Mouse (Mus musculus): ENCODE measurements around the gene Orai3. TPM values are rescaled to one million over a fixed set of nuclear protein-coding genes. Genes with fewer than 3 reads are reported as not detected.

Gene Orai3
- polyA plus RNA-seq, 1 experiment from 2014 or later, result 9.6 TPM

- H3K4me1 ChIP-seq (replicated peaks; ENCODE audit: control insufficient read depth, insufficient read depth, low read length), result peaks cover 9% of the 10 kb centered on the region
- ATAC-seq, result no peak
- H3K4me3 ChIP-seq (replicated peaks; ENCODE audit: low read length), result no peak overlapping the region
- H3K36me3 ChIP-seq (ENCODE audit: control insufficient read depth, insufficient read depth), result peaks cover 18% of the 10 kb centered on the region
- no peak overlapping the region for H3K9ac ChIP-seq (replicated peaks; ENCODE audit: low read depth, low read length)
- no peak overlapping the region for H3K4me2 ChIP-seq (ENCODE audit: low read length)
- H3K27ac ChIP-seq (ENCODE audit: low read length), result no peak overlapping the region
- 91% methylated on average over 8 of the region's 8 CpGs for WGBS
- no peaks in the 10 kb centered on the region for H3K27me3 ChIP-seq (replicated peaks; ENCODE audit: control insufficient read depth, insufficient read depth, low read length)
- no peaks in the 10 kb centered on the region for H3K9me3 ChIP-seq (ENCODE audit: control insufficient read depth, low read length)
Measured at GRCm38 (mm10) chr7:127801010-127801621, 31.5 kb downstream of the Orai3 start.

- Histone ChIP-seq H3K9ac (replicated peaks; ENCODE audit: low read depth, low read length) (no peak overlapping the region), H3K9me3 (ENCODE audit: control insufficient read depth, low read length) (no peaks in the 10 kb centered on the region), H3K4me2 (ENCODE audit: low read length) (no peak overlapping the region), H3K27me3 (replicated peaks; ENCODE audit: control insufficient read depth, insufficient read depth, low read length) (no peaks in the 10 kb centered on the region), H3K36me3 (ENCODE audit: control insufficient read depth, insufficient read depth) (peaks cover 10% of the 10 kb centered on the region), H3K4me1 (replicated peaks; ENCODE audit: control insufficient read depth, insufficient read depth, low read length) (peaks cover 9% of the 10 kb centered on the region), H3K27ac (ENCODE audit: low read length) (no peak overlapping the region), H3K4me3 (replicated peaks; ENCODE audit: low read length) (no peak overlapping the region)
- no peak for ATAC-seq
- 93% methylated on average over 17 of the region's 17 CpGs for WGBS
Measured at GRCm38 (mm10) chr7:127802313-127802712, 32.7 kb downstream of the Orai3 start.

GRCm38 (mm10) chr7:127808821-127809220 is 39.2 kb downstream of the Orai3 start:
- Histone ChIP-seq H3K9me3 (ENCODE audit: control insufficient read depth, low read length) (no peaks in the 10 kb centered on the region), H3K36me3 (ENCODE audit: control insufficient read depth, insufficient read depth) (peaks cover 14% of the 10 kb centered on the region), H3K4me2 (ENCODE audit: low read length) (no peak overlapping the region), H3K9ac (replicated peaks; ENCODE audit: low read depth, low read length) (no peak overlapping the region), H3K27ac (ENCODE audit: low read length) (no peak overlapping the region), H3K4me3 (replicated peaks; ENCODE audit: low read length) (no peak overlapping the region), H3K27me3 (replicated peaks; ENCODE audit: control insufficient read depth, insufficient read depth, low read length) (no peaks in the 10 kb centered on the region), H3K4me1 (replicated peaks; ENCODE audit: control insufficient read depth, insufficient read depth, low read length) (peaks cover 1% of the 10 kb centered on the region)
- ATAC-seq, result no peak
- WGBS, result 51% methylated on average over 5 of the region's 5 CpGs

GRCm38 (mm10) chr7:127809846-127810245 is 40.2 kb downstream of the Orai3 start:
- Histone ChIP-seq H3K4me3 (replicated peaks; ENCODE audit: low read length) (no peak overlapping the region), H3K9me3 (ENCODE audit: control insufficient read depth, low read length) (no peaks in the 10 kb centered on the region), H3K36me3 (ENCODE audit: control insufficient read depth, insufficient read depth) (peaks cover 14% of the 10 kb centered on the region), H3K4me2 (ENCODE audit: low read length) (no peak overlapping the region), H3K27me3 (replicated peaks; ENCODE audit: control insufficient read depth, insufficient read depth, low read length) (no peaks in the 10 kb centered on the region), H3K27ac (ENCODE audit: low read length) (no peak overlapping the region), H3K9ac (replicated peaks; ENCODE audit: low read depth, low read length) (no peak overlapping the region), H3K4me1 (replicated peaks; ENCODE audit: control insufficient read depth, insufficient read depth, low read length) (peaks cover 12% of the 10 kb centered on the region)
- ATAC-seq, result no peak
- 94% methylated on average over 1 of the region's 1 CpGs for WGBS

- H3K9me3 ChIP-seq (ENCODE audit: control insufficient read depth, low read length), result no peaks in the 10 kb centered on the region
- H3K4me2 ChIP-seq (ENCODE audit: low read length), result no peak overlapping the region
- peaks cover 17% of the 10 kb centered on the region for H3K4me1 ChIP-seq (replicated peaks; ENCODE audit: control insufficient read depth, insufficient read depth, low read length)
- H3K36me3 ChIP-seq (ENCODE audit: control insufficient read depth, insufficient read depth), result peaks cover 12% of the 10 kb centered on the region
- H3K9ac ChIP-seq (replicated peaks; ENCODE audit: low read depth, low read length), result no peak overlapping the region
- WGBS, result 80% methylated on average over 10 of the region's 10 CpGs
- no peaks in the 10 kb centered on the region for H3K27me3 ChIP-seq (replicated peaks; ENCODE audit: control insufficient read depth, insufficient read depth, low read length)
- H3K4me3 ChIP-seq (replicated peaks; ENCODE audit: low read length), result no peak overlapping the region
- no peak for ATAC-seq
- no peak overlapping the region for H3K27ac ChIP-seq (ENCODE audit: low read length)
Measured at GRCm38 (mm10) chr7:127810650-127811049, 41.0 kb downstream of the Orai3 start.

- Histone ChIP-seq H3K9ac (replicated peaks; ENCODE audit: low read depth, low read length) (no peak overlapping the region), H3K36me3 (ENCODE audit: control insufficient read depth, insufficient read depth) (peaks cover 12% of the 10 kb centered on the region), H3K4me3 (replicated peaks; ENCODE audit: low read length) (no peak overlapping the region), H3K27ac (ENCODE audit: low read length) (no peak overlapping the region), H3K4me2 (ENCODE audit: low read length) (no peak overlapping the region), H3K4me1 (replicated peaks; ENCODE audit: control insufficient read depth, insufficient read depth, low read length) (peaks cover 19% of the 10 kb centered on the region), H3K9me3 (ENCODE audit: control insufficient read depth, low read length) (no peaks in the 10 kb centered on the region), H3K27me3 (replicated peaks; ENCODE audit: control insufficient read depth, insufficient read depth, low read length) (no peaks in the 10 kb centered on the region)
- no peak for ATAC-seq
- WGBS, result 87% methylated on average over 4 of the region's 4 CpGs
Measured at GRCm38 (mm10) chr7:127811240-127811639, 41.6 kb downstream of the Orai3 start.

GRCm38 (mm10) chr7:127812292-127812691 is 42.7 kb downstream of the Orai3 start:
- Histone ChIP-seq H3K4me1 (replicated peaks; ENCODE audit: control insufficient read depth, insufficient read depth, low read length) (peaks cover 21% of the 10 kb centered on the region), H3K36me3 (ENCODE audit: control insufficient read depth, insufficient read depth) (peaks cover 12% of the 10 kb centered on the region), H3K4me3 (replicated peaks; ENCODE audit: low read length) (no peak overlapping the region), H3K27me3 (replicated peaks; ENCODE audit: control insufficient read depth, insufficient read depth, low read length) (no peaks in the 10 kb centered on the region), H3K27ac (ENCODE audit: low read length) (no peak overlapping the region), H3K9ac (replicated peaks; ENCODE audit: low read depth, low read length) (no peak overlapping the region), H3K9me3 (ENCODE audit: control insufficient read depth, low read length) (no peaks in the 10 kb centered on the region), H3K4me2 (ENCODE audit: low read length) (no peak overlapping the region)
- 85% methylated on average over 3 of the region's 3 CpGs for WGBS
- ATAC-seq, result no peak

- H3K27ac ChIP-seq (ENCODE audit: low read length), result peak overlapping the region; percentile 25
- peaks cover 10% of the 10 kb centered on the region for H3K36me3 ChIP-seq (ENCODE audit: control insufficient read depth, insufficient read depth)
- no peaks in the 10 kb centered on the region for H3K9me3 ChIP-seq (ENCODE audit: control insufficient read depth, low read length)
- H3K9ac ChIP-seq (replicated peaks; ENCODE audit: low read depth, low read length), result no peak overlapping the region
- H3K4me3 ChIP-seq (replicated peaks; ENCODE audit: low read length), result no peak overlapping the region
- peak; percentile 24; the same call in 1 of the 2 replicates for ATAC-seq
- peaks cover 21% of the 10 kb centered on the region for H3K4me1 ChIP-seq (replicated peaks; ENCODE audit: control insufficient read depth, insufficient read depth, low read length)
- 0 out of 2 replicates have a peak overlapping the region, but pooled peaks have one; percentile 0 for H3K4me2 ChIP-seq (ENCODE audit: low read length)
- H3K27me3 ChIP-seq (replicated peaks; ENCODE audit: control insufficient read depth, insufficient read depth, low read length), result no peaks in the 10 kb centered on the region
- WGBS, result 64% methylated on average over 4 of the region's 4 CpGs
Measured at GRCm38 (mm10) chr7:127813821-127814220, 44.2 kb downstream of the Orai3 start.

- peak; percentile 92 for ATAC-seq
- 50% methylated on average over 19 of the region's 19 CpGs for WGBS
Measured at GRCm38 (mm10) chr7:127814241-127814921, 44.8 kb downstream of the Orai3 start.

More at GRCm38 (mm10) chr7:127814241-127814921, 44.8 kb downstream of the Orai3 start:
- Histone ChIP-seq H3K9me3 (ENCODE audit: control insufficient read depth, low read length) (no peaks in the 10 kb centered on the region), H3K4me2 (ENCODE audit: low read length) (0 out of 2 replicates have a peak overlapping the region, but pooled peaks have one; percentile 0), H3K27me3 (replicated peaks; ENCODE audit: control insufficient read depth, insufficient read depth, low read length) (no peaks in the 10 kb centered on the region), H3K27ac (ENCODE audit: low read length) (peak overlapping the region; percentile 25), H3K9ac (replicated peaks; ENCODE audit: low read depth, low read length) (no peak overlapping the region; the same call in 1 of the 2 replicates), H3K36me3 (ENCODE audit: control insufficient read depth, insufficient read depth) (peaks cover 7% of the 10 kb centered on the region), H3K4me1 (replicated peaks; ENCODE audit: control insufficient read depth, insufficient read depth, low read length) (peaks cover 21% of the 10 kb centered on the region), H3K4me3 (replicated peaks; ENCODE audit: low read length) (no peak overlapping the region)

Measured in forebrain, embryonic 16.5 days (tissue).